Mouse (Mus musculus): ENCODE measurements around the gene Olfr64. TPM values are rescaled to one million over a fixed set of nuclear protein-coding genes. Genes with fewer than 3 reads are reported as not detected.

The Olfr64 gene
- total and polyA plus RNA-seq, 3 experiments = not detected

DNA sequence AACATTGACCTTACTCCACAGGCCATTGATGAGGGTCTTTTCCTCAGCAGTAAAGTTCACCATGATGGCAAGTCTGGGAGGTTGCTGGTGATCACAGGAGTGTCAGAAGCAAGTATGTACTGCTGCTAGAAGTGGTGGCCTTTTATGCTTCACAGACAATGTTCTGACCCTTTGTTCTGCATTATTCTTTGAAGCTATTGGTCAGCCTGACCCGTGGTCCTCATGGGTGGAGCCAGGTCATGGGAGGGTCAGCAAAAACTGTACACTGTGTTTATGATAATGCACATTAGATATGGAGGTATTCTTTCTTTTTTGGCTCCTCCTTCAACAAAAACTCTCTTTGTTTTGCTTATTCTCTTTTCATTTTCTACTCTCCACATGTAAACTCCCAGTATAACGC, 41.2 kb downstream of the Olfr64 start, which contains the start of gene Hbb-y:
Gene Hbb-y (minus strand): TSS at position 127 of the 400 bp plus-strand sequence.
- H3K27ac ChIP-seq (ENCODE audit: control insufficient read depth, low read depth, low read length) = no peak within 1 kb of the TSS
- peaks cover 6 to 16% of the 10 kb centered on the region in 2 experiments for H3K4me1 ChIP-seq (ENCODE audit: control insufficient read depth in 1 of 2, insufficient read depth in 2 of 2, low read length in 2 of 2)
- DNase-seq (ENCODE audit: low read depth, low spot score) = no peak
- TF ChIP-seq SIN3A (IDR thresholded peaks at IDR 0.05; ENCODE audit: low read length) = no peak
- TF ChIP-seq USF1 (IDR thresholded peaks at IDR 0.05; ENCODE audit: low read depth, low read length) = no peak
- TF ChIP-seq MYB (IDR thresholded peaks at IDR 0.05; ENCODE audit: low read depth, low read length) = no peak
- no peak for TF ChIP-seq MAFK (IDR thresholded peaks at IDR 0.05; ENCODE audit: borderline replicate concordance, low read depth, low read length)
- no peak for TF ChIP-seq ETS1 (IDR thresholded peaks at IDR 0.05; ENCODE audit: low read depth, low read length)
- TF ChIP-seq MEF2A (IDR thresholded peaks at IDR 0.05; ENCODE audit: extremely low read depth, insufficient replicate concordance, low read depth, low read length, poor library complexity, severe bottlenecking) = no peak
- no peak for TF ChIP-seq E2F4 (IDR thresholded peaks at IDR 0.05; ENCODE audit: borderline replicate concordance, low read depth, low read length)
- no peak for TF ChIP-seq GATA1 (IDR thresholded peaks at IDR 0.05; ENCODE audit: low read depth, low read length)
- no peak for TF ChIP-seq RAD21 (IDR thresholded peaks at IDR 0.05; ENCODE audit: low read depth, low read length)
- TF ChIP-seq MYC (IDR thresholded peaks at IDR 0.05; ENCODE audit: low read depth, low read length) = no peak
- no peak for TF ChIP-seq NRF1 (IDR thresholded peaks at IDR 0.05; ENCODE audit: insufficient read depth, low read depth, low read length, poor library complexity, severe bottlenecking)
- no peaks in the 10 kb centered on the region for H3K79me2 ChIP-seq (ENCODE audit: control insufficient read depth, insufficient read depth, low read length, poor library complexity)
- no peaks in the 10 kb centered on the region for H3K27me3 ChIP-seq (ENCODE audit: control insufficient read depth in 1 of 2, insufficient read depth in 2 of 2, low read length in 2 of 2)
- H3K9ac ChIP-seq (ENCODE audit: control insufficient read depth, low read depth, low read length, poor library complexity, severe bottlenecking) = no peak within 1 kb of the TSS
- H3K36me3 ChIP-seq (ENCODE audit: control insufficient read depth in 1 of 2, insufficient read depth in 2 of 2, low read length in 2 of 2) = peaks cover 0 to 15% of the 10 kb centered on the region in 2 experiments; a peak in 2 of 4 replicates
- H3K9me3 ChIP-seq (replicated peaks; ENCODE audit: insufficient read depth, low read length) = no peaks in the 10 kb centered on the region
- no peak within 1 kb of the TSS for H3K4me3 ChIP-seq (ENCODE audit: control insufficient read depth in 1 of 2, insufficient read depth in 1 of 2, low read depth in 2 of 2, low read length in 2 of 2)

DNA sequence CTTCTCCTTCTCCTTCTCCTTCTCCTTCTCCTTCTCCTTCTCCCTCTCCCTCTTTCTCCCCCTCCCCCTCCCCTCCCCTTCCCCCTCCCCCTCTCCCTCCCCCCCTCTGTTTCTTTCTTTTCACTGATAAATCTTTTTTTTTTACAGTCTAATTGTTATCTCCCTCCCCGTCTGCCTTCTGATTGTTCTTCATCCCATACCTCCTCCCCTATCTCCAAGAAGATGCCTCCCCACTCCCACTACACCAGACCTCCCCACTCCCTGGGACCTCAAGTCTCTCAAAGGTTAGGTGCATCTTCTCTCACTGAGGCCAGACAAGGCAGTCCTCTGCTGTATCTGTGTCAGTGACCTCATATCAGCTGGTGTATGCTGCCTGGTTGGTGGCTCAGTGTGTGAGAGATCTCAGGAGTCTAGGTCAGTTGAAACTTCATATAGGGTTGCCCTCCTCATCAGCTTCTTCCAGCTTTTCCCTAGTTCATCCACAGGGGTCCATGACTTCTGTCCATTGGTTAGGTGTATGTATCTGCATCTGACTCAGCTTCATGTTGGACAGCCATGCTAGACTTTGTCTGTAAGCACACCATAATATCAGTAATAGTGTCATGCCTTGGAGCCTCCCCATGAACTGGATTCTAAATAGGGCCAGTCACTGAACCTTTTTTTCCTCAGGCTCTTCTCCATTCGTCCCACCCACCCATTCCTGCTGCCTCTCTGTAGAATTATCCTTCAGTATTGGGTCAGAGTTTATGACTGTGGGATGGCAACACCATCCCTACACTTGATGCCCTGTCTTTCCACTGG, 49.6 kb downstream of the Olfr64 start:
- Histone ChIP-seq H3K9me3 (replicated peaks; ENCODE audit: insufficient read depth, low read length) (no peaks in the 10 kb centered on the region), H3K27me3 (ENCODE audit: control insufficient read depth in 1 of 2, insufficient read depth in 2 of 2, low read length in 2 of 2) (no peaks in the 10 kb centered on the region), H3K4me1 (ENCODE audit: control insufficient read depth in 1 of 2, insufficient read depth in 2 of 2, low read length in 2 of 2) (peaks cover 4 to 9% of the 10 kb centered on the region in 2 experiments), H3K79me2 (ENCODE audit: control insufficient read depth, insufficient read depth, low read length, poor library complexity) (no peaks in the 10 kb centered on the region), H3K4me3 (ENCODE audit: control insufficient read depth in 1 of 2, insufficient read depth in 1 of 2, low read depth in 2 of 2, low read length in 2 of 2) (no peak overlapping the region), H3K36me3 (ENCODE audit: control insufficient read depth in 1 of 2, insufficient read depth in 2 of 2, low read length in 2 of 2) (peaks cover 0 to 4% of the 10 kb centered on the region in 2 experiments; a peak in 2 of 4 replicates), H3K27ac (ENCODE audit: control insufficient read depth, low read depth, low read length) (no peak overlapping the region), H3K9ac (ENCODE audit: control insufficient read depth, low read depth, low read length, poor library complexity, severe bottlenecking) (no peak overlapping the region)
- no peak for DNase-seq (ENCODE audit: low read depth, low spot score)
- TF ChIP-seq ZNF384 (IDR thresholded peaks at IDR 0.05; ENCODE audit: low read depth, low read length) = 0 out of 2 replicates have a peak, but pooled peaks have one; percentile 37
- peak in 1 of 2 experiments; percentile 33; a peak in 1 of 4 replicates for TF ChIP-seq EP300 (IDR thresholded peaks at IDR 0.05; ENCODE audit: low read depth in 1 of 2, low read length in 2 of 2)
- TF ChIP-seq TCF12 (IDR thresholded peaks at IDR 0.05; ENCODE audit: low read depth, low read length) = no peak
- TF ChIP-seq RCOR1 (IDR thresholded peaks at IDR 0.05; ENCODE audit: low read depth, low read length) = 0 out of 2 replicates have a peak, but pooled peaks have one; percentile 10
